Mouse (Mus musculus) layer of hippocampus, adult 9-11 months (tissue): ENCODE measurements around the gene Kctd20.

Source experiments
- DNase-seq: peaks from one replicate; pipeline ENCODE4 v3.0.0; 2022

The Kctd20 gene

DNA sequence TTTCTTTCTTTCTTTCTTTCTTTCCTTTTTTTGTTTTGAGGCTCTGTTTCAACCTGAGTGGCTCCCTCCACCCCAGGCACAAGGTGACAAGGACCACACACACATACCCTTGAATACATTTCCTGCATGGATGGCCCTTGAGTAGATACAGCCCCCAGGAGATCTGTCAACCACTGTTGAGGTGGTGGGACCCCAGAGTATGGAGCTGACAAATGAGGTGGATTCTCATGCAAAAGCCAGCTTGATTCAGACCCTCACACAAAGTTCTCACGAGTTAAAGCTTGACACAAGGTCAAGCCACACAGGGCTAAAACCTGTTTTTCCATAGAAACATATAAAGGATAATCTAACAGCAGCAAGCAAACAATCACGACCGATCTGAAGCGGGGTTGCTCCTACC lies 19.5 kb upstream of the Kctd20 start:
- DNase-seq, result no peak

DNA sequence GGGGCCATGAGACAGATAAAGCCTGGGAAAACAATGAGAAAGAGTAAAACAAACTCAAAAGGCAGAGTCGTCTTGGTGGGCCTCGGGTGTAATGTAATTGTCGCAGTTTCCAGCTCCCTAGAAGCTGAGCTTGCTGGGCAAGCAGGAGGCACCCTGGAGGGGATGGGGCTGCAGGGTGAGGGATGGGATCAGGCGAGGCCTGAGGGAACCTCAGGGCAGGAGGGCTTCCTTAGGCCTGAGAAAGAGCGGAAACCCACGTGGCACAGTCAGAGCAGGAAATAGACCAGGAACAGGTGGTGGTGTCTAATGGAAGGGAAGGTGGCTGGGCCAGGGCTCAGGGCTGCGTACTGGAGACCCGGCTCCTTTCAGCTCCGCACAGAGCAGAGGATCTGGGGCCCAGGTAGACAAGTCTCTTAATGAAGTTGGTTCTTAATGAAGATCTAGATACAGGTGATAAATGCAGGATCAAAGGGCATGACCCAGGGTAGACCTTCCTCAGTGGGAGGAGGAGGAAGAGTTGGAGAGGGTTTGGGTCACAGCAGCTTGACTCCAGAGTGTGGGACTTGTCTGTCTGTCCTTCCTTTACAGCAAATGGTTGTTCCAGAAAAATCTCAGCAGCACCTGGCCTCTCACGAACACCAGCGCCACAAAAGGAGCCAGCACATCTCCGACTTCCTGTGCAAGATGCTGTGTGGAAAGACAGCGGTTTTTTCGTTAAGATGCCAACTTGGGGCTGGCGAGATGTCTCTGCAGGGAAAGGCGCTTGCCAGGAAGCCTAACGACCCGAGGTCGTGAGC lies 17.4 kb upstream of the Kctd20 start:
- DNase-seq, result no peak

DNA sequence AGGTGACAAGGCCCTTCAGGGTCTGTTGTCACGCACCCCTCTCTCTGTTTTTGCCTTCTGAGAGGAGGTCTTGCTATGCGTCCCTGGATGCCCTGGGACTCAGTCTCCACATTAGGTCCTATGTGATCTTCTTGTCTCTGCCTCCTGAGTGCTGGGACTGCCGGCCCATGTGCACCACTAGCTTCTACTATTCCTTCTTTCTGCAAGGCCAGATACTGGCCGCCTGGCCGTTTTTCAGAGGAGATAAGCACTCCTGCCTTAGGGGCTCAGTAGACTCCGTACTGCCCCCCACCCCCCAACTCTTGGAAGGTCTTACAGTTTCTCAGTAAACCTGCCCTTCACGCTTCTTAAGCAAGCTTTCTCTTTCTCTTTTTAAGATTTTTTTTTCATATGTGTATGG lies 15.6 kb upstream of the Kctd20 start:
- no peak for DNase-seq

DNA sequence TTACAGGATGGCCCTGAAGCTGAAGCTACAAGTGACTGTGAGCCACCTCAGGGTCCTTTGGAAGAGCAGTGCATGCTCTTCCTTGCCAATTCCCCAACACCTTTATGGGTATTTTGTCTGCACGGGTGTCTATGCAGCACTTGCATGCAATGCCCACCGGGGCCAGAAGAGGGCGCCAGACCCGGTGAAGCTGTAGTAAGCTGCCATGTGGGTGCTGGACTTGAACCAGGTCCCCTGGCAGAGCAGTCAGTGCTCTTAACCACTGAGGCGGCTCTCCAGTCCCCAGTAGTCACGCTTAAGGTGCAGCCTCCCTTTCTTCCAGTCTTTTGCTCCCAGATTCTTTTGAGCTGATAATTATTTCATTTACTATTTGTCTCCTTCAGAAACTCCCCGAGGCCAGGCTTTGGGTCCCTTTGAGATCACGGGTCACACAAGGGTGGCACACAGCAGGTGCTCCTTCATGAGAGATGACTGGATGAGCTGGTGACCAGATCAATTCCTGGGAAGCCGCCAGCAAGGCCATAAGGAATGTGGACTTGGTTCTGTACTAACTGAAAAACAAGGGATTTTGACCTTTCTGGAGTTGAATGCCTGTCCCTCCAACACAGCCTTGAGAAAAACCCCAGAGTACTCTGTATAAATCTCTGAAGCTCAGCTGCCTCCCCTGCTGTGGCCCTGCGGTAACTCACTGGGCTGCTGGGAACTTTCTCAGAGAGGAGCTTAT lies 15.0 kb upstream of the Kctd20 start:
- no peak for DNase-seq

DNA sequence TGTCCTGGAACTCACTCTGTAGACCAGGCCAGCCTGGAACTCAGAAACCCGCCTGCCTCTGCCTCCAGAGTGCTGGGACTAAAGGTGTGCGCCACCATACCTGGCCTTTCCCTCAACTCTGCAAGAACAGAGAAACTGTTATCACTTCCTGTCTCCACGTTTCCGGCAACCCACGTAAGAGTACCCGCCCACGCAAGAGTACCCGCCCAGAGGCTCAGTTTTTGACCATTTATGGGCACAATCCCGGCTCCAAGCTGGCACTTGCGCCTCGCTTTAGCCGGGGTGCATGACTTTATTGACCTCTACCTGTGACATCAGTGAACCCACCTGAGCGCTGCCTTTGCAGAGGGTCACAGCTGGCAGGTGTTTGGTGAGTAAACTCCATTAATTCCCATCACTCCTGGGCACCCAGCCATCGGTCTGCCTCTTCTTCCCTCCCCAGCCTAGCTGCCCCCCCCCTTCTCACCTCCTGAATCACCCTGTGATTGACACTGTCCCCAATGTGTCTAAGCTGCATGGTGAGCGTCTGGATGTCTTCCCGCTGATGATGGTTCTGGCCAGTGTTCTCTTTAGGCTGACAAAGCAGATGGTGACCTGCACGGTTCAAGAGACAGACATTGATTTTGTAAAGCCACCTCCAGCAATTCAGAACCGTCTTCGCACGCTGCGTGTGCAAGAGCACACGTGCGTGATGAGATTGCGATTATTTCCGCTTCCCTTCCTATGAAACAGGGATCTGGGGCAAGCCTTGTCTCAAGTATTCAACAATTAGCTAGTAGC lies 10.8 kb upstream of the Kctd20 start:
- no peak for DNase-seq

DNA sequence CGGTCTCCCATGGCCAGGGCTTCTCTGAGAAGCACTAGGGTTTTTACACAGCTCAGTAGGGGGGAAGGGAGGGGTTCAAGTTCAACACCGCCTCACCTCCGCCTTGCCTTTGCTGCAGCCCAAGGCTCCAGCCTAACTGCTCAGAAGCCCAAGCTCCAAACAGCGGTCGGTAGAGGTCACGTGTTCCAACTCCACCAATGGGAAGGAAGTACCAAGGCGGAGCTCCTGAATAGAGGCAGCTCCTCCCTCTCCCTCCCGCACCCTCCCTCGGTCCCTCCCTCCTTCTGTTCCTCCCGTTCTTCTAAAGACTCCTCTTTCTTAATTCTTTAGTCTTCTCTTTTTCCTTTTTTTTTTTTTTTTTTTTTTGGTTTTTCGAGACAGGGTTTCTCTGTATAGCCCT lies 9.6 kb upstream of the Kctd20 start:
- DNase-seq, result no peak

DNA sequence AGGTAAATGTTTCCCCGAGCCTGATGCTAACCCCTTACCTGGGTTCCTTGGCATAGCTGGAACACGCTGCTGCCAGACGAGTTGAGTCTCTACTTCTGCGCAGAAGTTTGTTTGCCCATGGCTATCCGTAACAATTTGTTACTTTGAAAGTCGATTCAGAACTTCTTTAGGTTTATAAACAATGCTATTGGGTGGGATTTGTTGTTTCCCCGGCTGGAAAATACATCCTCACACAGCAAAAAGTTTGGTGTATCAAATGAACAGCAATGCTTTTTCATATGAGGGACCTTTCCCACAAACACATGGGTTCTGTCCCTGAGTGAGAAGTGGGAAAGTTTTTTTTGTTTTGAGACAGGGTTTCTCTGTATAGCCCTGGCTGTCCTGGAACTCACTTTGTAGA lies 8.0 kb upstream of the Kctd20 start, which contains the start of gene Pxt1:
Gene Pxt1 (minus strand): TSS at position 101 of the 400 bp plus-strand sequence.
- DNase-seq, result no peak

DNA sequence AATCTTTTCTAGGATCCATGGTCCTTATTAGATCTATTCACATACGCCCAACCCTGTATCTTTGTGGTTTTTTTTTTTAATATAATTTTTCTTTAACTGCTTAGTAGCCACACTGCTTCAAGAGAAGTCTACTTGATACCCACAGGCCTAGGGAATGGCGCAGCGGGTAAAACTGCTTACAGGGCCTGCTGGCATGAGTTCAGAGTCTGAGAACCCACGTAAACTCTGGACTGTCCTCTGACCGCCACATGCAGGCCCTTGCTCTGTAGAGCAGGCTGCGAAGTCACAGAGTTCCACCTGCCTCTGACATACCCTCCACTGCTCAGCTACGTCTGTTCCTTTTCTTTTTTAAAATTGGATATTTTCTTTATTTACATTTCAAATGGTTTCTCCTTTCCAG lies 7.3 kb upstream of the Kctd20 start:
- DNase-seq, result no peak

DNA sequence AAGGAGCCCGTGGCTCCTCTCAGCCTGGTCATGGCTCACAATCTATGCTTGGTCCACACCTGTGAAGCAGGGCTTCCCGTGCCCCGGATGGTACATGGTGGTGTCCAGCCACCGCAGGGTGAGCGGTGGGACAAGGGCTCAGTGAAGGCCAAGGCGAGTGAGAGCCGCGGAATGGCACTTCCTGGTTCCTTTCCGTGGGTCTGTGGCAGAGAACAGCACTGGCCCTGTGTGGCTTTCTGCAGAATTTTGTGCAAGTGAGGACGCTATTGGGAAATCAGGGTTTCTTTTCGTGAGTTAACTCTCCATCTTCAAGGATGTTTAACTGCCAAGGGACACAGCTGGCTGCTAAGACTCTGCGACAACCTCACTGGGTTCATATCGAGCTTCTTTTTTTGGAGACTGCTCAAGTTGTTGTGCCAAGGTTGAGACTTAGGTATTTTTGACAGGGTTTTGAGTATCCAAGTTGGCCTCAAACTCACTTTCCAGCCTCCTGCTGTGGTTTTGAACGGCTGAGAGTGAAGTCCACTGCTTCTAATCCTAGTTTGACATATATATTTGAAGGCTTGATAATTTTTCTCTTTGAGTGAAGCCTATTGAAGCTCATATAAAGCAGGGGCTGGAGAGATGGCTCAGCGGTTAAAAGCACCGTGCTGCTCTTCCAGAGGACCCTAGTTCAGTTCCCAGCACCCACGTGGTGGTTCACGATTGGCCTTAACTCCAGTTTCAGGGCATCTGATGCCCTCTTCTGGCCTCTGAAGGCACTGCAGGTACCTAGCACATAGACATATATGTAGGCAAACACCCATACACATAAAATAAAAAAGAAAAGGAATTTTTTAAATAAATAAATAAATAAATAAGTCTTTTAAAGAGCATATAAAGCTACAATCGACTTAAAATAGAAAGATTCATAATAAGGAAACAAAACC lies 4.5 kb upstream of the Kctd20 start:
- DNase-seq, result no peak

DNA sequence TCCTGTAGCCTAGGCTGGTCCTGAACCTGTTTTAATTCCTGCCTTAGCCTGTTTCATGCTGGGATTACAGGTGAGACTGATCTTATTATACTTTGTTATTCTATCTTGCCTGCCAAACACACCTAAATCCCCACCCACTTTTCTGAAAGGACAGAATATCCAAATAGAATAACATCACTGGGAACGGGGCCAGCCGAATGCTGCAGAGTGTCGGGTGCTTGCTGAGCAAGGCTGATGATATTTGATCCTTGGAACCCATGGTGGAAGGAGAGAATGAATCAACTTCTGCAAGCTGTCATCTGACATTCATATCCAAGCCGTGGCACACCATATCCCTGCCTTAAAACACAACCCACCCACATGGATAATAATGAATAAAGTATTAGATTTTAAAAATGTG lies 3.1 kb upstream of the Kctd20 start:
- DNase-seq, result peak; percentile 51

DNA sequence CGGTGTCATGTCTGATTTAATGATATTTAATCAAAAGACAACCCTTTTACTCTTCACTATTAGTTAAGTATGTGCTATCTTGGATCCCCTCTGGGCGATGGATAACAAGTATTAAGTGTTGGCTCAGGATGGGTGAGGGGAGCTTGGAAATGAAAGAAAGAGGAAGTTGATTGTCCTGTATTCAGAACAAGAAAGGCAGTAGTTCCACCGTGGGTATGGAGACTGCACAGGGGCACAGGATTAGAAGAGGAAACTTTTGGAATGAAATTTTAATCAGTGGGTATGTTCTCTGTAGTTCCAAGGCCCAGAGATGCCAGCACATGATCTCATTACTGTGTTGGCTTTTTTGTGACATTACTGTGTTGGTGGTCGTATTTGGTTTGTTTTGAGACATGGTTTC lies 999 bp upstream of the Kctd20 start:
- no peak for DNase-seq

DNA sequence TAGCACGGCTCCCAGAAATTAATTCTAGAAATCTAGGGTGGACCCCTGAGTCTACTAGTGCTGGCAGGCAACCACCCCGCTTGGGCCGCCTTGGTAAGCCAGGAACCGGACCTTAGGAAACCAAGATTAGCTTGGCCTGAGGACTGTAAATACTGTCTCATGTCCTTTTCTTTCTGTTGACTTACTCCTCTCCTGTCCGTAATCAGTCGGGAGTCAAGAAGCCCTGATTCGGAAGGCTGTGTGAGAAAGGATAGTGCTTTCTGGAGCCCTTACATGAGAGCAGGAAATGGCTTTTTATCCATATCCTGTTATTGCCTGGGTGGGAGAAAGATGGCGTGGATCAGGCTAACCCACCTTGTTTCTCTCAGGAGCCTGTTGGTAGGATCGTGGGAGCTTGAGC lies 1.5 kb downstream of the Kctd20 start:
- DNase-seq, result no peak

DNA sequence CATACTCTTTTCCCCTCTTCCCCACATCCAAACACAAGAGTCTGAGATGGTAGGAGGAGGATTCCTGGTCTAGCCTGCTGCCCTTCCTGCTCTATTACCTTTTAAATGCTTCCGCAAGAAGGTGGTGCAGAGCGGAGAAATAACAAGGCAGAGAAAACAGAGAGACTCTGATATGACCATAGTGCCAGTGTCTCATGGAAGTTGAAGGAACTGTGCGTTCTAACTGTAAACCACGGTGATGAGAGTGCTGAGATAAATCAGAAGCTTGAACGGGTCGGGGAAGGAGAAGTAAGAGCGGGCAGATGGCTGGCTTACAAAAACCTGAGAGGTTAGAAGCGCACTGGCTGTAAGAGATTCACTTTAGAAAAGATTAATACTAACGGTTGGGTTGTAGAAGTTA lies 2.7 kb downstream of the Kctd20 start:
- DNase-seq, result no peak

DNA sequence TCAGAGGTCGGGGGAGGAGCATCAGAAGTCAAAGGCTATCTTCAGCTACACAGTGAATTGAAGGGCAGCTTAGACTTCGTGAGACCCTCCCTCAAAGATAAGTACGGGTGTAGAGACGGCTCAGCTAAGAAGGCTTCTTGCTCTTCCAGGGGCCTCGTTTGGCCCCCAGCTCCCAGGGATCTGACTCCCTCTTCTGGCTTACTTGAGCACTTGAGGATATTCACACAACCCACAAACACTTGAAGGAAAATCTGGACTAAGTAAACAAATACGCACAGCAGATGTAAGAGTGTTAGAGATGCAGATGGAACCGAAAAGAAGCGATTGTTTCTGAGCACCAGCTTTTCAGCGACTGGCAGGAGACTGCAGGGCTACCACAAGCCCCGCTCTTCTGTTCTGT lies 8.8 kb downstream of the Kctd20 start:
- DNase-seq, result no peak

DNA sequence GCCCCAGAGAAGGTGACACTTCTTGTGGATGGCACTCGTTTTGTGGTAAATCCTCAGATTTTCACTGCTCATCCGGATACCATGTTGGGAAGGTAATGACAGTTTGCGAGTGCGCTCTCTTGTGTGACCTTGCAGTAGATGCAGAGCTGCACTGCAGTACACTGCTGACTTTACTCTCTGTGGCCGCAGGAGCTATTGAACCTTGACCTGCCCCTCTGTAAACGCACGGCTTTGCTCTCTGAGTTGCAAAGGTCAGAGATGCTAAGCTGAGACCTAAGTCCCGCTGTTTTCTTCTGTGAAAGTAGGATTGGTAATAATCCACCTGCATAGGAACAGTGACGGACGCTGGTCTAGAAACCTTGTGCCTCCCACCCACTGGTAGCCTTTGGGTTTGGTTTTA lies 9.8 kb downstream of the Kctd20 start:
- no peak for DNase-seq

DNA sequence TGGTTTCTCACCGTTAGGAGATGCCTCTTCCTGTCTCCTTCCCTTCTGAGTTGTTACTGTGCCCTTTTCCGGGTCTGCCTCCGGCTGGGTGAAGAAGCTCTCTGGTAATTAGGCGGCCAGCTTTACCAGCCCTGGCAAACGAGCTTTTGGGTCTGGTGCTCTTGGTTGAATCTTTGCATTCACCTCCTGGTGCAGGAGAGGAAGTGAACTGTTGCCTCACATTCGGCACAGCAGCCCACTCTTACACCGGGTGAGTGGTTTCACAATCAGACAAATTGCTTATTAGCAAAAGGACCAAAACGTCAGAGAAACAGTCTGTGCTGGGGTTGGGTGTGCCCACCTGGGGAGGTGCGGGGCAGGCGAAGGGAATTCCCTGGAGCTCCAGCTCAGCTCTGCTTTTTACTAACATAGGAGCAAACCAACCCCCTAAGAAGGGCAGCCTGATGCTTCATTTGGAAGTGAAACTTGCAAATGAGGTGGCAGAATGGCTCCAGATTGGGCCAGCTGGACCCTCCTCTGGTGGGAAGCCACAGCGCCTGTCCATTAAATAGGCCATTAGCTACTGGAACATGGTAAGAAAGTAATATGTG lies 15.4 kb downstream of the Kctd20 start:
- DNase-seq, result no peak

DNA sequence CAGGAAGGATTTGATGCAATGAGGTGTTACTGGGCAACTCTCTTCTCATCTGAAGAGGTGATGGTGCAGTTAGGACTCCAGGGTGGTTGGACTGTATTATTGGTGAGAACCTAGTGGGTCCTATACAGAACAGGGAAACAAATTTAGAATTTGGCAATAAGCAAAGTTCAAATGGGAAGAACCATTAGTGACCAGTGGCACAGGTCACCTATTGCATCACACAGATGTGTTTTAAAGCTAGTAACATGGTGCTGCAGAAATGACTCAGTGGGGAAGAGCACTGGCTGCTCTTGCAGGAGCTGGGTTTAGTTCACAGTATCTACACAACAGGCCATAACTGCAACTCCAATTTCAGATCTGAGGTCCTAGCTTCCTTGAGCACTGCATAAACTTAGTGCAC lies 18.4 kb downstream of the Kctd20 start:
- DNase-seq, result no peak

DNA sequence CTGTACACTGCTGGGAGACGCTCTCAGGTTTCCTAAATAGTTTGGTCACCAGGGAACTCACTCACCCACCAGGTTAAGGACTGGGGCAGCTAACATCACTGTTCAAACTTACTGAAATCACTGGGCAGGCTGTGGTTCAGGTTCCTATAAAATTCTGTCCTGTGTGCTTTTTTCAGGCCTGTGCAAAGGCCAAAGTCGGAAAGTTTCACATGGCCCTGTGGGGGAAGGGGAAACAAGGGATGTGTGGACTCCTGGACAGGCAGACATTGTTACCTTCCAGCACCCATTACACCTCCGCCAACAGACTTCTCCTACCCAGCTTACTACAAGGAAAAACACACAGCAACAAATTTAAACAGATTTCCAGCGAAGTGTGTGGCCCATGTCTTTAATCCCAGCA lies 27.3 kb downstream of the Kctd20 start:
- DNase-seq, result no peak

DNA sequence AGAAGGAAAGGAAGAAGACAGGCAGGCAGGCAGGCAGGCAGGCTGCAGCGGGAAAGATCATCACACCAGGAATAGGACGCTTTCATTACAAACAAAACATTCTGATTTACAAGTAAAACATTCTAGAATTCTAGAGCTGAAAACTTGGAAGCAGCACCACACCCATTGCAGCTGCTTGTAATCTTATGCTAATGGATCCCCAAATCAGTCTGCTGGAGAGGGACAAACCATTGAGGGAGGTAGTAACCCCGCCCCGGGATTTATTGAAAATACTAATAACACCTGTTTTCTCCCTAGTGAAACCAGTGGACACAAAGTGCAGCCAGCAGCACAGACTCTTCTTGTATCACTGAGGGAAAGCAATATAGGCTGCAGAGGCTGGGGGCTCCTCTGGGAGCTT lies 29.3 kb downstream of the Kctd20 start:
- DNase-seq, result no peak

DNA sequence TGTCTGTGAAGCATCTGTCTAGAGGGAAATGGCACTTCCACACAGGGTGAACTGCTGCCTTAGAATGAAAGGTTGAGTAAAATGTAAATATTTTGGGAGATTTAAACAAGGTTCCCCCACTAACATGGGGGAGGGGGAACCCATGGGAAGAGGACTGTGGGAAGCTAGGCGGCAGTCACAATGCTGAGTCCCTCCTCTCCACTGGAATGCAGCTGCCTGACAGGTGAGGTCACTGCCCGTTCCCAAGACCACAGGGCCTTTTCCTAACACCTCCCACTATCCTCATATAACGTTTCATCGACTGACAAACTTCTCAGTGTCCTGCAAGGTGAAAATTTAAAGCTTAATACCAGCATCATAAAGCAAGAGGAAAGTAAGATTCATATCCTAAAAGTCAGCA lies 30.8 kb downstream of the Kctd20 start:
- no peak for DNase-seq

DNA sequence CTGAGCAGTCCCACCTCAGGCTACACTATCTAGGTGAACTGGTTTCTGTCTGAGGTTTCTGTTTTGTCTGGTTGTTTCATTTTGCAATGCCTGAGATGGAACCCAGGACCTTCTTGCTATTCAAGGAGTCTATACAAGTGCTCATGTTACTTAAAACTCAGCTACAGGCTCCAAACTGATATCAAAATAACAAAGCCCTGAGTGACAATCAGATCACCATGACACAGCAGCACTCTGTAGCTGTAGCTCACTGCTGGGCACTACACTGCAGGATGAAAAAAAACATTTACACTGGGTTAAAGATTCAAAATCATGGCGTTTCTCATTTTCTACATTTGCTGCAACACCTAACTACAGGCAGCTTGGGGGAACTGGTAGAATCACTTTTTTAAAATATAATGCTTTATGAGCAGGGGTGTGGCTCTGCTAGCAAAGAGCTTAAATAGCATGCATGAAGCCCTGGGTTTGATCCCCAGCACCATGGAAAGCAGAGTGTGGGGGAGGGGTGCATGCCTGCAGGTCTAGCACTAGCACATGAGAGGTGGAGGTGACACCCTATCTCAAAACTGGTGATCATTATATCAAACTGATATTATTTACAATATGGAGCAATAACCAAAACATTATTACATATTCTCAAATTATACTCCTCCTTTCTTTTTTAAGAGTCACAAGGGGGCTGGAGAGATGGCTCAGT lies 33.1 kb downstream of the Kctd20 start:
- no peak for DNase-seq

DNA sequence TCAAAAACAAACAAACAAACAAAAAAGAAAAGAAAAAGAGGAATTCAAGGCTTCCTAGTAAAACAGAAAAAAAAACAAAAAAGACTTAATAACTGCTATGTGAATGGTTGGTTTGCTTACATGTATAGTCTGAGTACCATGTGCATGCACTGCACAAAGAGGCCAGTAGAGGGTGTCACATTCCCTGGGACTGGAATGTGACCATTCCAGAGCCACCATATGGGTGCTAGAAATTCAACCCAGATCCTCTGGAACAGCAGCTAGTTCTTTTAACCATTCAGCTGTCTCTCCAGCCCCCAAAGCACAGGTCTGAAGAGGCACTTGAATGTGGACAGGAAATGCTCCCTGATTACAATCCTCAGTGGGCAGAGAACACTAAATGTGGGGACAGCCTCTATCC lies 35.1 kb downstream of the Kctd20 start:
- no peak for DNase-seq
